In genomic region chr16:90349700-90350548, GRCm38 (mm10) we compare ENCODE assay signal across 9 mouse cellular contexts. TPM values are rescaled to one million over a fixed set of nuclear protein-coding genes. Genes with fewer than 3 reads are reported as not detected.
DNase-seq lines count a peak whose midpoint lies in the region; ATAC-seq lines count a peak whose summit lies in the region.
"Had no signal": no experiment of that assay in that cellular context is flagged by ENCODE, and none has a peak within 500 bp of the region (broad histone marks: within the 10 kb centered on the region; RNA-seq: fewer than 3 reads in every experiment).

No protein-coding gene starts in this region.

- peak; percentile 68 to 70 for DNase-seq in B cell, adult 2 months
- DNase-seq in cerebellum, adult 8-10 months: peak; percentile 56
- peak; percentile 69 to 86 for DNase-seq in frontal cortex, adult 2 months (ENCODE audit: extremely low spot score in 1 of 2, low spot score in 1 of 2)
- DNase-seq in layer of hippocampus, adult 18-20 months (ENCODE audit: low spot score in 2 of 2): peak; percentile 32 to 78
- DNase-seq in testis, postnatal 10 days (ENCODE audit: low spot score): peak; percentile 77

- H3K9me3 ChIP-seq in liver, embryonic 15.5 days (replicated peaks): no peaks in the 10 kb centered on the region
- no peaks in the 10 kb centered on the region for H3K9me3 ChIP-seq in neural tube, embryonic 13.5 days

- peaks cover 3% of the 10 kb centered on the region; the same call in 1 of the 2 replicates for H3K27me3 ChIP-seq in liver, embryonic 15.5 days
- H3K27me3 ChIP-seq in neural tube, embryonic 13.5 days: no peaks in the 10 kb centered on the region

- no peak overlapping the region for H3K9ac ChIP-seq in liver, embryonic 15.5 days
- no peak overlapping the region for H3K9ac ChIP-seq in neural tube, embryonic 13.5 days

- no peak overlapping the region for H3K27ac ChIP-seq in liver, embryonic 15.5 days (replicated peaks)
- no peak overlapping the region for H3K27ac ChIP-seq in neural tube, embryonic 13.5 days (replicated peaks)

- H3K4me3 ChIP-seq in liver, embryonic 15.5 days (replicated peaks): no peak overlapping the region
- H3K4me3 ChIP-seq in neural tube, embryonic 13.5 days: no peak overlapping the region

- no peaks in the 10 kb centered on the region for H3K36me3 ChIP-seq in liver, embryonic 15.5 days (replicated peaks)
- H3K36me3 ChIP-seq in neural tube, embryonic 13.5 days: no peaks in the 10 kb centered on the region
- H3K36me3 ChIP-seq: G1E had no signal

- H3K4me1 ChIP-seq in liver, embryonic 15.5 days (replicated peaks): no peaks in the 10 kb centered on the region
- 0 out of 2 replicates have a peak, but pooled peaks cover 9% of the 10 kb centered on the region for H3K4me1 ChIP-seq in neural tube, embryonic 13.5 days (replicated peaks)

- ATAC-seq in hematopoietic stem cell, adult 5-6 weeks (replicated peaks in 1 of 2; ENCODE audit: insufficient read depth in 1 of 2, low FRiP score in 2 of 2, low TSS enrichment in 1 of 2, low read depth in 1 of 2, poor library complexity in 2 of 2, severe bottlenecking in 2 of 2): peak; percentile 99
- ATAC-seq in liver, embryonic 15.5 days (ENCODE audit: insufficient read depth): peak; percentile 74
- peak; percentile 95 for ATAC-seq in neural tube, embryonic 13.5 days (ENCODE audit: low read depth)

- 21% methylated on average over 12 of the region's 13 CpGs for WGBS in liver, embryonic 15.5 days (ENCODE audit: insufficient replicate concordance)
- 26% methylated on average over 13 of the region's 13 CpGs for WGBS in neural tube, embryonic 13.5 days

- 0 out of 2 replicates have a peak overlapping the region, but pooled peaks have one; percentile 10 for H3K4me2 ChIP-seq in liver, embryonic 15.5 days
- H3K4me2 ChIP-seq in neural tube, embryonic 13.5 days: no peak overlapping the region

RNA-seq across cellular contexts. Expression of gene Hunk, which starts 35.9 kb away (rescaled TPM):
- 7.6 and 8.0 TPM in 2 replicates for polyA plus RNA-seq in frontal cortex, adult 2 months (2012; rRNA removed)
- not detected in 2 replicates for total RNA-seq in hematopoietic stem cell, adult 5-6 weeks (2017)
- 10 to 100 TPM; 24.3 to 28.9 TPM for total RNA-seq in layer of hippocampus, adult 18-20 months (2021)
- polyA plus RNA-seq in liver, embryonic 15.5 days (2015; fragmentation: Nextera tagmentation; extraction: Ambion mirVana): 1.2 and 1.3 TPM in 2 replicates
- polyA plus RNA-seq in neural tube, embryonic 13.5 days (2015; fragmentation: Nextera tagmentation; extraction: Ambion mirVana): 6.2 and 6.8 TPM in 2 replicates
- polyA plus RNA-seq: G1E had no signal
